Mouse (Mus musculus) limb, embryonic 11.5 days (tissue): ENCODE data around the gene Ubr1. TPM values are rescaled to one million over a fixed set of nuclear protein-coding genes. Genes with fewer than 3 reads are reported as not detected.

ENCODE experiments used
- ATAC-seq: fragments of 200-750 bp; cut with Nextera tagmentation; 2 replicates; pipeline ENCODE4 v1.8.0; 2017; ENCODE audit warnings: low read depth; ENCODE audit not compliant: insufficient number of reproducible peaks, low FRiP score, low TSS enrichment
- DNase-seq: peaks from one replicate; pipeline ENCODE4 v3.0.0-alpha.2; 2015; ENCODE audit warnings: low spot score
- H3K27ac ChIP-seq: fragments of 300-500 bp; sonication (generic); replicated peaks from 2 replicates; pipeline ENCODE4 v1.5.1; 2014; ENCODE audit warnings: low read depth, mild to moderate bottlenecking, low read length
- H3K27me3 ChIP-seq: fragments of 300-500 bp; sonication (generic); 2 replicates; pipeline ENCODE4 v1.6.1; 2014; ENCODE audit warnings: mild to moderate bottlenecking, low read length, mixed read lengths; ENCODE audit not compliant: control insufficient read depth, insufficient read depth
- H3K36me3 ChIP-seq: fragments of 300-500 bp; sonication (generic); 2 replicates; pipeline ENCODE4 v1.6.1; 2014; ENCODE audit warnings: mild to moderate bottlenecking, low read length, moderate library complexity, mixed read lengths; ENCODE audit not compliant: control insufficient read depth, insufficient read depth
- H3K4me1 ChIP-seq: fragments of 300-500 bp; sonication (generic); 2 replicates; pipeline ENCODE4 v1.6.1; 2014; ENCODE audit warnings: low read length, mixed read lengths; ENCODE audit not compliant: control insufficient read depth, insufficient read depth
- H3K4me2 ChIP-seq: fragments of 300-500 bp; sonication (generic); 2 replicates; pipeline ENCODE4 v1.6.1; 2014; ENCODE audit warnings: low read depth, mild to moderate bottlenecking, moderate library complexity; ENCODE audit not compliant: severe bottlenecking
- H3K4me3 ChIP-seq: fragments of 300-500 bp; sonication (generic); 2 replicates; pipeline ENCODE4 v1.5.1; 2014; ENCODE audit warnings: low read depth, low read length
- H3K9ac ChIP-seq: fragments of 300-500 bp; sonication (generic); 2 replicates; pipeline ENCODE4 v1.6.1; 2014; ENCODE audit warnings: mild to moderate bottlenecking, low read length
- H3K9me3 ChIP-seq: fragments of 300-500 bp; sonication (generic); 2 replicates; pipeline ENCODE4 v1.6.1; 2016; ENCODE audit warnings: low read length; ENCODE audit not compliant: control insufficient read depth
- WGBS: fragments of 180-500 bp; shearing (Covaris S2); extraction: QIAGEN DNeasy Blood & Tissue Kit; methylation state at CpG from one replicate; pipeline ENCODE4 v1.1.7; 2014; 5-methylcytosine and 5-hydroxymethylcytosine counted together
- polyA plus RNA-seq: library from polyadenylated mRNA; unstranded; fragments of >200 nt; fragmentation: Nextera tagmentation; extraction: Ambion mirVana; gene quantifications from 2 replicates; pipeline ENCODE4 v1.2.1, GENCODE M21; 2014

The Ubr1 gene
- polyA plus RNA-seq, 1 experiment from 2014 or later: 23.2 TPM

DNA sequence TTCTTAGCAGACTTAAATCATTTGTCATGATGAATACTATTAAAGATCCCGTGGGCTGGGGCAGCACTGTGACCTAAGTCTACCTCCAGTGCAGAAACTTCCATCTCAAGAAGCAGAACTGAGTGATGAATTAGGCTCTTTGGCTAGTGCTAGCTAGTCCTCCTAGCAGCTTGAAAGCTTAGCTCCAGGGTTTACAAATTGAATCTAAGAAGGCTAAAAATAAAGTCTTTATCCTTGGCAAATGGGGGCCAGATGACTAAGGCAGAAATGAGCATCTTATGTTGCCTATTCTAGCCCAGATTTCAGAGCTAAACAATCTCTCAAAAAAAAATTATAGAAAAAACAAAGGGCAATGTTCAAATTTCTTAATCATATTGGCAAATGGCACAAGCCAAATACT, 109.8 kb downstream of the Ubr1 start:
- 87% methylated on average over 1 of the region's 1 CpGs for WGBS
- ATAC-seq: no peak

DNA sequence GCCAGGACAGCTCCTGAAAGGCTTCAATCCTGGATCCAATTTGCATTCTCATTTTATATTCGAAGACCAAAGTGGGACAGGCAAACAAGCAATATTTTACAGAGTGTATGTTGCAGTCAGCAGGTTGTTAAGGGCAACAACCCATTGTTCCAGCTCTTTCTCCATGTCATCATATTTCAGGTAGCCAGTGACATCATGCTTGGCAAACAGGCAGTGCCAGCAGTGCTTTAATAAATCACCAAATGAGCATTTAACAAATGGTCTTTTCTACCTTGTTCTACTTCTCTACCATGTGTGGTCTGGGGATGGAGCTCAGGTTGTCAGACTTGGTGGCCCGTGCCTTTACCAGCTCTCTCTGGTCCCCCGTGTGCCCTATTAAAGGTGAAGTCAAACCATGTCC, 112.4 kb downstream of the Ubr1 start:
- WGBS: 83% methylated on average over 3 of the region's 3 CpGs

More for the DNA sequence above, 109.8 kb downstream of the Ubr1 start:
- Histone ChIP-seq H3K9ac (no peak overlapping the region), H3K4me2 (no peak overlapping the region), H3K36me3 (peaks cover 3% of the 10 kb centered on the region; the same call in 1 of the 2 replicates), H3K9me3 (no peaks in the 10 kb centered on the region), H3K27ac (no peak overlapping the region), H3K4me1 (no peaks in the 10 kb centered on the region), H3K27me3 (no peaks in the 10 kb centered on the region), H3K4me3 (no peak overlapping the region)
- no peak for DNase-seq

GRCm38 (mm10) chr2:120853151-120853550, 117.4 kb downstream of the Ubr1 start:
- no peak overlapping the region for H3K4me2 ChIP-seq
- DNase-seq (no peak), ATAC-seq (no peak)
- H3K4me3 ChIP-seq: no peak overlapping the region
- no peaks in the 10 kb centered on the region for H3K36me3 ChIP-seq
- H3K27ac ChIP-seq: no peak overlapping the region
- H3K9ac ChIP-seq: no peak overlapping the region
- 73% methylated on average over 3 of the region's 3 CpGs for WGBS
- H3K9me3 ChIP-seq: no peaks in the 10 kb centered on the region
- H3K4me1 ChIP-seq: no peaks in the 10 kb centered on the region
- H3K27me3 ChIP-seq: no peaks in the 10 kb centered on the region

More for the DNA sequence above, 112.4 kb downstream of the Ubr1 start:
- no peaks in the 10 kb centered on the region for H3K4me1 ChIP-seq
- H3K27ac ChIP-seq: no peak overlapping the region
- H3K4me2 ChIP-seq: no peak overlapping the region
- no peaks in the 10 kb centered on the region for H3K27me3 ChIP-seq
- H3K9ac ChIP-seq: no peak overlapping the region
- no peaks in the 10 kb centered on the region for H3K36me3 ChIP-seq
- DNase-seq (no peak), ATAC-seq (no peak)
- no peak overlapping the region for H3K4me3 ChIP-seq
- H3K9me3 ChIP-seq: no peaks in the 10 kb centered on the region

- ATAC-seq (no peak), DNase-seq (no peak)
- H3K9ac ChIP-seq: no peak overlapping the region
- no peak overlapping the region for H3K4me2 ChIP-seq
- no peaks in the 10 kb centered on the region for H3K4me1 ChIP-seq
- no peaks in the 10 kb centered on the region for H3K27me3 ChIP-seq
- no peaks in the 10 kb centered on the region for H3K9me3 ChIP-seq
- no peak overlapping the region for H3K4me3 ChIP-seq
- 29% methylated on average over 1 of the region's 1 CpGs for WGBS
- no peaks in the 10 kb centered on the region for H3K36me3 ChIP-seq
- no peak overlapping the region for H3K27ac ChIP-seq
These were observed 117.9 kb downstream of the Ubr1 start for GRCm38 (mm10) chr2:120852626-120853025.

GRCm38 (mm10) chr2:120850424-120851082, 120.0 kb downstream of the Ubr1 start, which contains the start of gene Ttbk2:
Ttbk2 (minus strand) TSS chr2:120850604.
- H3K4me2 ChIP-seq: peak within 1 kb of the TSS; percentile 89
- H3K27ac ChIP-seq: no peak within 1 kb of the TSS
- H3K27me3 ChIP-seq: no peaks in the 10 kb centered on the region
- peak within 1 kb of the TSS; percentile 65 for H3K9ac ChIP-seq
- H3K4me1 ChIP-seq: no peaks in the 10 kb centered on the region
- peak within 1 kb of the TSS; percentile 86 for H3K4me3 ChIP-seq
- under 1% methylated on average over 39 of the region's 39 CpGs for WGBS
- DNase-seq (peak; percentile 98), ATAC-seq (peak; percentile 100)
- no peaks in the 10 kb centered on the region for H3K36me3 ChIP-seq
- H3K9me3 ChIP-seq: no peaks in the 10 kb centered on the region

DNA sequence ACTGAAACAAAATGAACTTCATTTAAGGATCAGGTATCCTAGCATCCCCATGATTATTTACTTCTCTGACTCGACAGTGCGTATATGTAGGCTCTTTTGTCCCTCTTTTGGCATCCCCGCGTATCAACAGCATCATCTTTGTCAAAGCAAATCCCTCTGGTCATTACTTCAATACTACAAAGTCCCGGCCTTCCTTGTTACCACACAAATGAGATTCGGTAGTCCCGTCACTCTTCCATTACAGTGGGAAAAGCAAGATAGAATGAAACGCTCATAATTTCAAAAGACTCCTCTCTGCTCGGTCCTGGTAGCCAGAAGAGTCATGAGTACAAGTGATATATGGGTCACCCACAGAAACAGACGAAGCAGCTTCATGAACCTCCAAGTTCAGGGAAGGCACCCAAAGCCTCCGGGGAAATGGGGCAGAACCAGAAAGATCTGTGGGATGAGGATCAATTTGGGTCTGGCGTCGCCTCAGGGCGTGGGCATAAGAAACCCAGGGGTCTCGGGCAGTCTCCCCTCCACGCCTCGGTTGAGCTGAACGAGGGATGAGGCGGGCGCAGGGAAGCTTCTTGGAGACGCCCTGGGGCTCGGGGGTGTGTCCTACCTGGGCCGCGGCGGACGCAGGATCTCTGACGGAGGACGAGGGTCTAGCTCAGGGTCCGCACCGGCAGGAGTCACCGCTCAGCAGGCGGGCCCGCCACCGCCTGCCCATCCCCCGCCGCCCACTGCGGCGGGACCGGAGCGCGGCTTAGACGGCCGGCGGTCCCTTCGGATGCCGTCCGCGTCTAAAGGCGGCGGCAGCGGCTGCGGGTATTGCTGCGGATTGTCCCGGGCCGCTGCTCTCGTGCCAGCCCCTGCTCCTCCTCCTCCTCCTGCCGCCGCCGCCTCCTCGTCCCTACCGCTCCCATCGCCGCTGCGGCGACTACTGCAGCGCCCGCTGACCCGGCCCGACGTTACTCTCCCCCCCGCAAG, 120.8 kb downstream of the Ubr1 start, which contains the start of gene Cdan1:
Cdan1 (minus strand) TSS at position 680 of the 975 bp plus-strand sequence.
- Histone ChIP-seq H3K4me3 (peak within 1 kb of the TSS; percentile 86), H3K27me3 (no peaks in the 10 kb centered on the region), H3K9ac (peak within 1 kb of the TSS; percentile 65), H3K4me1 (no peaks in the 10 kb centered on the region), H3K27ac (no peak within 1 kb of the TSS), H3K36me3 (no peaks in the 10 kb centered on the region), H3K9me3 (no peaks in the 10 kb centered on the region), H3K4me2 (peak within 1 kb of the TSS; percentile 89)
- DNase-seq: peak; percentile 66
- WGBS: under 1% methylated on average over 60 of the region's 71 CpGs
- ATAC-seq: peak; percentile 65

GRCm38 (mm10) chr2:120845280-120845679, 125.2 kb downstream of the Ubr1 start:
- Histone ChIP-seq H3K36me3 (no peaks in the 10 kb centered on the region), H3K27ac (no peak overlapping the region), H3K27me3 (no peaks in the 10 kb centered on the region), H3K4me2 (no peak overlapping the region), H3K4me3 (no peak overlapping the region), H3K9me3 (no peaks in the 10 kb centered on the region), H3K9ac (no peak overlapping the region), H3K4me1 (no peaks in the 10 kb centered on the region)
- ATAC-seq (no peak), DNase-seq (no peak)
- 94% methylated on average over 1 of the region's 1 CpGs for WGBS

GRCm38 (mm10) chr2:120843990-120844389, 126.5 kb downstream of the Ubr1 start:
- ATAC-seq: no peak
- WGBS: 89% methylated on average over 4 of the region's 4 CpGs

More at GRCm38 (mm10) chr2:120843990-120844389, 126.5 kb downstream of the Ubr1 start:
- Histone ChIP-seq H3K36me3 (no peaks in the 10 kb centered on the region), H3K27ac (no peak overlapping the region), H3K4me1 (no peaks in the 10 kb centered on the region), H3K9ac (no peak overlapping the region), H3K4me3 (no peak overlapping the region), H3K4me2 (no peak overlapping the region), H3K9me3 (no peaks in the 10 kb centered on the region), H3K27me3 (no peaks in the 10 kb centered on the region)
- no peak for DNase-seq
